Mouse (Mus musculus) forebrain, embryonic 12.5 days (tissue): ENCODE data around the gene Grik3. TPM values are rescaled to one million over a fixed set of nuclear protein-coding genes. Genes with fewer than 3 reads are reported as not detected.

ENCODE experiments used
- ATAC-seq: fragments of 200-750 bp; cut with Nextera tagmentation; 2 replicates; pipeline ENCODE4 v1.8.0; 2017; ENCODE audit warnings: moderate TSS enrichment; ENCODE audit not compliant: low FRiP score
- H3K27ac ChIP-seq: fragments of 300-500 bp; sonication (generic); 2 replicates; pipeline ENCODE4 v1.5.1; 2016; ENCODE audit warnings: mild to moderate bottlenecking
- H3K27me3 ChIP-seq: fragments of 300-500 bp; sonication (generic); 2 replicates; pipeline ENCODE4 v1.6.1; 2016; ENCODE audit warnings: mild to moderate bottlenecking
- H3K36me3 ChIP-seq: fragments of 300-500 bp; sonication (generic); replicated peaks from 2 replicates; pipeline ENCODE4 v1.6.1; 2016; ENCODE audit warnings: mild to moderate bottlenecking
- H3K4me1 ChIP-seq: fragments of 300-500 bp; sonication (generic); 2 replicates; pipeline ENCODE4 v1.6.1; 2016
- H3K4me2 ChIP-seq: fragments of 300-500 bp; sonication (generic); 2 replicates; pipeline ENCODE4 v1.6.1; 2016; ENCODE audit warnings: mild to moderate bottlenecking, moderate library complexity
- H3K4me3 ChIP-seq: fragments of 300-500 bp; sonication (generic); replicated peaks from 2 replicates; pipeline ENCODE4 v1.5.1; 2016; ENCODE audit warnings: mild to moderate bottlenecking
- H3K9ac ChIP-seq: fragments of 300-500 bp; sonication (generic); 2 replicates; pipeline ENCODE4 v1.6.1; 2016; ENCODE audit warnings: mild to moderate bottlenecking
- H3K9me3 ChIP-seq: fragments of 300-500 bp; sonication (generic); 2 replicates; pipeline ENCODE4 v1.6.1; 2016
- WGBS: fragments of 180-500 bp; shearing (Covaris S2); methylation state at CpG from one replicate; pipeline ENCODE4 v1.1.7; 2016; 5-methylcytosine and 5-hydroxymethylcytosine counted together
- polyA plus RNA-seq: library from polyadenylated mRNA; unstranded; fragments of >200 nt; fragmentation: Nextera tagmentation; extraction: Ambion mirVana; gene quantifications from 2 replicates; pipeline ENCODE4 v1.2.1, GENCODE M21; 2016

Gene Grik3
- polyA plus RNA-seq, 1 experiment from 2014 or later, result 2.8 TPM

DNA sequence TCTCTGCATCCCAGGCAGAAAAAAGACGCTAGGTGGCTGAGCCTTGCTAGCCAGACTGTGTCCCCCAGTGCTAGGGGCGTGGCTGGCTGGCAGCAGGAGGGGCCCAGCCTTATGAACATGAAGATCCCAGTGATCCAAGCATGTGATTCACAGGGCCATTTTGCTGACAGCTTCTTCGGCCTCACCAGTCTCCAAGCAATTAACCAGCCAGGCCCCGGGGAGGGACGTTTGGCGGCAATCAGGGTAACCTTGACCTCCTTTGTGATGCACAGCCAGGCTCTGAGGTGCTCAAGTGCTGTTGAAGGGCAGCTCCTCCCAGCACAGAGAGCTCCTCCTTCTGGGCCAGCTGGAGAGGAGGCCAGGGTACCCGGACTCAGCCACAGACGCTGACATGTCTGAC is 43.9 kb downstream of the Grik3 start:
- Histone ChIP-seq H3K27ac (peak overlapping the region; percentile 89), H3K4me1 (peaks cover 50% of the 10 kb centered on the region), H3K9ac (no peak overlapping the region), H3K4me3 (no peak overlapping the region), H3K9me3 (no peaks in the 10 kb centered on the region), H3K27me3 (peaks cover 74% of the 10 kb centered on the region), H3K36me3 (no peaks in the 10 kb centered on the region), H3K4me2 (peak overlapping the region; percentile 28)
- ATAC-seq, result peak; percentile 67
- 3% methylated on average over 8 of the region's 8 CpGs for WGBS

DNA sequence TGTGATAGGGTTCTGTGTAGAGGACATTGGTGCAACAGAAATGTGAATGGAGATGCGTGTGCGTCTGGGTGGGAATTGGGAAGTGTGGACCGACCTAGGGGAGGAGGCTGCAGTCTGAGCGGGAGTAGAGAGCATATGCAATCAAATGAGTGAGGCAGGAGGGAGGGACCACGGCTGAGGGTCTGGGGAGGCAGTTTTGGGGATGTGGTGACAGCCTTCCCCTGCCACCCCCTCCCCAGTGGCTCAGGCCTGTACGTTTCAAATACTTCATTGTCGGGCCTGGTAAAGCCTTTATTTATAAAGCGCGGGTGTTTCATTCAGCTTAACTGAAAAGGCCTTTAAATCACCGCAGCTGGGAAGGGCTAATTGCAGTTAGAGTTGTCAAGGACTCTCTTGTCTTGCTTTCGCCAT is 44.5 kb downstream of the Grik3 start:
- Histone ChIP-seq H3K9me3 (no peaks in the 10 kb centered on the region), H3K27me3 (peaks cover 76% of the 10 kb centered on the region), H3K4me1 (peaks cover 50% of the 10 kb centered on the region), H3K36me3 (no peaks in the 10 kb centered on the region), H3K4me3 (no peak overlapping the region), H3K9ac (no peak overlapping the region), H3K27ac (peak overlapping the region; percentile 89), H3K4me2 (peak overlapping the region; percentile 28)
- ATAC-seq, result peak; percentile 89
- WGBS, result 3% methylated on average over 11 of the region's 11 CpGs

DNA sequence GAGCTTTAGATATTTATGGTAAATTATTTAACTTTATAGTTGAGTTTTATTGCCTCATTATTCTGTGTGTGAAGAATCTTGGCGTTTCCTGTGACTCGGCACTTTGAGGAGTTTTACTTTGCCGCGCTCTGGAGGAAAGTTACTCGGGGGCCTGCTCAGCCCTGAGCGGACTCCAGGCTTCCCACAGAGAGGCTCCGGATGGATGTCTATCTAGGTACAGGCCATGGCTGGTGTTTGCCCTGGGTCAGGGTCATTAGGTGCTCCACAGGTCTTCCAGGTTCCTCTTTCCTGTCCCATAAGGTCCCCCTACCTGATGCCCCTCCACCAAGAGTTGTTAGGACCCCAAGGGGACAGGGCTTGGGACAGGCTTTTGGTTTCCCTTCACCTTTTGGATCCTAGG is 45.0 kb downstream of the Grik3 start:
- no peaks in the 10 kb centered on the region for H3K36me3 ChIP-seq
- peak overlapping the region; percentile 89 for H3K27ac ChIP-seq
- no peak overlapping the region for H3K9ac ChIP-seq
- ATAC-seq, result peak; percentile 52; the same call in 1 of the 2 replicates
- peaks cover 50% of the 10 kb centered on the region for H3K4me1 ChIP-seq
- no peak overlapping the region for H3K4me3 ChIP-seq
- peaks cover 76% of the 10 kb centered on the region for H3K27me3 ChIP-seq
- peak overlapping the region; percentile 28 for H3K4me2 ChIP-seq
- no peaks in the 10 kb centered on the region for H3K9me3 ChIP-seq
- WGBS, result 2% methylated on average over 7 of the region's 7 CpGs

DNA sequence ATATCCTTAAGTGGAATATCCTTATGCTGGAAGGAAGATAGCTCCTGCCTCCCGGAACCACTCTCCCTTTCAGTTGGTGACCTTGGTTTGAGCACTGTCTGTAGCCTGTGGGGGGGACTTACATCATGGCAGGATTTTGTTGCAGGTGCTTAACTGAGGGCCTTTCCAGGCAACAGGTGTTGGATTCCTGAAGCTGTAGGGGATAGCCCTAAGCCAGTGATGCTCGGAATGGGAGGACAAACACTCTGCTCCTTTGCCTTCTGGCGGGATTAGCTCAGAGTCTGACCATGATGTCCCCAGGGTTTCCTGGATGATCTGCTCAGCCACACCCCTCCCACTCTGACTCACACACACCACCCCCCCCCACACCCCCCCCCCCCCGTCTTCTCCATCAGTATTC is 45.5 kb downstream of the Grik3 start:
- peak overlapping the region; percentile 28 for H3K4me2 ChIP-seq
- H3K27me3 ChIP-seq, result peaks cover 80% of the 10 kb centered on the region
- no peaks in the 10 kb centered on the region for H3K9me3 ChIP-seq
- no peaks in the 10 kb centered on the region for H3K36me3 ChIP-seq
- H3K9ac ChIP-seq, result no peak overlapping the region
- H3K4me1 ChIP-seq, result peaks cover 50% of the 10 kb centered on the region
- H3K27ac ChIP-seq, result peak overlapping the region; percentile 89; the same call in 1 of the 2 replicates
- WGBS, result 33% methylated on average over 4 of the region's 4 CpGs
- ATAC-seq, result no peak
- no peak overlapping the region for H3K4me3 ChIP-seq

DNA sequence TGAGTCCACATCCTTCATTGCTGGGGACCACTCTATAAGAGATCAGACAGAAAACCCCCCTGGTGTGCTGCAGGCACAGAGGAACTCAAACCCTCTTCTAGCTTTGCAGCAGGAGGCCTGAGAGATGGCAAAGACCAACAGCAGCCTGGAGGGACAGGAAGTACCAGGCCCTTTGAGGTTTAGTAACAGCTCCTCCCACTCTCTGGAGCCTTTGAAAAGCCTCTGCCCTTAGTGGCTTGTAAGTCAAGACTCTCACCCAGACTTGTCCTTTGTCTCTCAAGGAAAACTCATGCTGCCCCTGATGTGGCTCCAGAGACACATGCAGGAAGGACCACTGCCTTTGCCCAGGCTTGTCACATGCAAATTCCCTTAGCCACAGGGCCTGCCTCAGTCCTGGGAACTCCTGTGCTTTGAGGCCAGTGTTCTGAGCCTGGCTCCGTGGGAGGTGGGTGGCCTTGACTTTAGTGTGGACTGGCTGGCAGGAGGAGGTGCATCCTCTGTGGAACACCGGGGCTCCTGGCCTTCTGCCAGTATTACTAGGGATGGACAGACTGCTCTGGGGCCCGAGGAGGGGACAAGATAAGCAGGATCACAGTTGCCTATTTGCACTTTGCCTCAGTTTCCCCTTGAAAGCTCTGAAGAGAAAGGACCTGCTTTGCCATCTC is 47.9 kb downstream of the Grik3 start:
- peaks cover 90% of the 10 kb centered on the region for H3K27me3 ChIP-seq
- H3K4me3 ChIP-seq, result no peak overlapping the region
- H3K9ac ChIP-seq, result no peak overlapping the region
- peaks cover 43% of the 10 kb centered on the region for H3K4me1 ChIP-seq
- H3K9me3 ChIP-seq, result no peaks in the 10 kb centered on the region; the same call in 1 of the 2 replicates
- 43% methylated on average over 3 of the region's 3 CpGs for WGBS
- no peak for ATAC-seq
- no peaks in the 10 kb centered on the region for H3K36me3 ChIP-seq
- H3K4me2 ChIP-seq, result no peak overlapping the region
- no peak overlapping the region for H3K27ac ChIP-seq

DNA sequence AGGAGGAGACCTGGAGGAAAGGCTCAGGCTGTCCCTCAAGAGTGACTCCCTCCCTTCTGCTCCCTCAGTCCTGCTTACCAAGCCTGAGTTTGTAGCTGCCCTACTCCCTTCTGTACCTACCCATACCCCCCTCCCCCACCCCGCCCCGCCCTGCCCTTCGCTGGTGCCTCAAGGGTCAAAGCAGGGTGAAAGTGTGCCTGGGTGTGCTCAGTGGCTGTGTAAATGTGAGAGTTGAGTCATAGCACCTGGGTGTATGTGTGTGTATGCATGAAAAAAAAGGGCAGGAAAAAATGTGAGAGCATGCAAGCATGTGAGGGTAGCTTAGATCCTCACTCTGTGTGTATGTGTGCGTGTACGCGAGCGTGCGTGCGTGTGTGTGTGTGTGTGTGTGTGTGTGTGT is 49.1 kb downstream of the Grik3 start:
- Histone ChIP-seq H3K27me3 (peaks cover 89% of the 10 kb centered on the region), H3K4me2 (no peak overlapping the region), H3K4me3 (no peak overlapping the region), H3K36me3 (no peaks in the 10 kb centered on the region), H3K9ac (no peak overlapping the region), H3K27ac (no peak overlapping the region), H3K4me1 (peaks cover 33% of the 10 kb centered on the region), H3K9me3 (no peaks in the 10 kb centered on the region; the same call in 1 of the 2 replicates)
- WGBS, result 86% methylated on average over 9 of the region's 9 CpGs
- no peak for ATAC-seq

DNA sequence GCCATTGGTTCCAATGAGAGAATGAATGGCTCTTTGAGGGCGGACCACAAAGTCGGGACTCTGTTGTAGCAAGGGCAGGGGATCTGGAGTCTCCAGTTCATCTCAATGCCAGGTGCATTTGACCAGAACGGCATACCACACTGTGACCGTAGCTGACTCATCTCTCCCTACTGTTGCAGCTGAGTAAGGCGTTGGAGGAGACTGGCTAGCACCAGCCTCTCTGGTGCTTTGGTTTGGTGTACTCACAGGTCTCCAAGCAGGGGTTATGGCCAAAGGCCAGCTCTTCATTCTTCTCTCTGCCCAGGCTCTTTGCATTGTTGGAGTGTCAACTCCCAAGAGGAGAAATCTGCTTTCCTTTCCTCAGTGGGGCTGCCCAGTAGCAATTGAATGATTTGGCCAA is 52.7 kb downstream of the Grik3 start:
- no peak overlapping the region for H3K27ac ChIP-seq
- H3K4me1 ChIP-seq, result peaks cover 31% of the 10 kb centered on the region
- no peak overlapping the region for H3K9ac ChIP-seq
- 90% methylated on average over 5 of the region's 5 CpGs for WGBS
- H3K9me3 ChIP-seq, result no peaks in the 10 kb centered on the region; the same call in 1 of the 2 replicates
- no peaks in the 10 kb centered on the region for H3K36me3 ChIP-seq
- H3K27me3 ChIP-seq, result peaks cover 87% of the 10 kb centered on the region
- no peak overlapping the region for H3K4me2 ChIP-seq
- no peak for ATAC-seq
- no peak overlapping the region for H3K4me3 ChIP-seq

DNA sequence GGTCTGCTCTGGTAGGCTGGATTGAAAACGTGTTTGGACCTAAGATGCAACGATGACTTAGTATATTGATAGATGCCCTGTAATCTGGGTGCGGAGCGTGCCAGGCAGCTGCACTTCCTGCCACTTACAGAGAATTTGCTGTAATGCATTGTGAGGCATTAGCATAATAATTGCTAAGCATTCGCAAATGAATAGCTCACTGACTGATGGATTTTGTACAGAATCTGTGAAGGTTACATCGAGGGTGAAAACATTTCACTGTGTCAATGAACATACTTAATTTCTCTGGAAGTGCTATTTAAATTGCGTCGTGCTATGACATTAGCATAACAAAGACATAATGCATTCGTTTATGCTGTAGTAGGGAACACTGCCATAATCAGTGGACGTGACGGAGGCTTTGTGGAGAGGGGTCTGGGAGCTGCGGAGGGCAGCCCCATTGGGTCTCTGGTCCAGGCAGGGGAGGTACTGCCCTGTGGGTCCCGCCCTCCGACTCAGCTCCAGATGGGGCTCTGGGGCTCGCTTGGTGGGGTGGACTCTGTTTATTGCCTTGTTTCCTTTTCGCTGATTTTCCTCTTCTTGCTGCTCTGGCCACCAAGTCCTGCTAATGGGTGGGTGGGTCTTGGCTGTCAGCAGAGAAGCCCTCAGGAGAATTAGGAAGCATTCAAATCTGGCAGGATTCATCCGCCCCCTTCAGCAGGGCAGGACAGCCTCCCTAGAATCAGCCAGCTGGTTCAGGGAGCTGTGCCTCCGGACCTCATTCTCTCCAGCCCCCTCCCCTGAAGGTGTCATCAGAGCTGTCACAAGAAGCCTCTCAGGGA is 54.7 kb downstream of the Grik3 start:
- peak overlapping the region; percentile 86 for H3K27ac ChIP-seq
- H3K4me1 ChIP-seq, result peaks cover 26% of the 10 kb centered on the region
- peak; percentile 94 for ATAC-seq
- H3K9ac ChIP-seq, result no peak overlapping the region
- H3K4me3 ChIP-seq, result no peak overlapping the region
- H3K9me3 ChIP-seq, result no peaks in the 10 kb centered on the region; the same call in 1 of the 2 replicates
- H3K27me3 ChIP-seq, result peaks cover 85% of the 10 kb centered on the region
- peak overlapping the region; percentile 38 for H3K4me2 ChIP-seq
- WGBS, result 7% methylated on average over 18 of the region's 18 CpGs
- H3K36me3 ChIP-seq, result no peaks in the 10 kb centered on the region

DNA sequence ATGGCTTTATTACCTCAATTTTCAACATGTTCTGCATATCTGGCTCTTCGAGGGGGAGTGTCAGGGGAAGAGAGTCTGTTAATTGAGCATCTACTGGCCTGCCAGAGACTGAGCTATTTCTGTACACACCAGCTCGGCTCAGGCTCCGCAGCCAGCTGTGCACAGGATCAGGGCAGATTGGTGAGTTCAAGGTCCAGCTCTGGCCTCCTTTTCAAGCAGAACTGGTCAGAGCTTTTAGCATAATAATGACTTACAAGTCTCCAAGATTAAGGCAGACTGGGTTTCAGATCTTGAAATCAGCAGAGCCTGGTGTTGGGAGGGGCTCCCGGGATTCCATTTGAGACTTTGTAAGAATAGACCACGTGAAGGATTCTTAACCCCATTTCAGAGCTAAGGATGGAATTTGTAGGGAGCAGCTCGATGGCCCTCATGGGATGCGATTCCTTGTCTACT is 55.3 kb downstream of the Grik3 start:
- WGBS, result 45% methylated on average over 7 of the region's 7 CpGs
- Histone ChIP-seq H3K27me3 (peaks cover 85% of the 10 kb centered on the region), H3K4me2 (peak overlapping the region; percentile 38; the same call in 1 of the 2 replicates), H3K27ac (peak overlapping the region; percentile 86), H3K9me3 (no peaks in the 10 kb centered on the region; the same call in 1 of the 2 replicates), H3K9ac (no peak overlapping the region), H3K36me3 (no peaks in the 10 kb centered on the region), H3K4me1 (peaks cover 26% of the 10 kb centered on the region), H3K4me3 (no peak overlapping the region)
- no peak for ATAC-seq

DNA sequence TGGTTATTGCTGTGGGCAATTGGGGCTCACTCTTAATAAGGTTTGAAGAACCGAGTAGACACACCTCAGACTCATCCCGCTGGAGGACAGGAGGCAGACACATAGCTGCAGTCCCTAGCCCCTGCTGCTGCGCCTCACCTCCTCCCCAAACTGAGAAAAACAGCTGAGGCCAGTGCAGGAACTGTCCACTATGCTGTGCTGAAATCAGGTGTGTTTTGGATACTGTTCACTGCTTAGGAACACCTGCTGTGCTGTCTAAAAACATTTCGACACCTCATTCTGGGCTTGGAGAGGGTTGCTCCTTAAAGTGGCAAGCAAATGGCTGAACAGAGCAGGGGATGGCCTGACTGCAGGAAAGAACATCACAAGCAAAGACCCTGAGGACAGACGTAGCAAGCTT is 57.7 kb downstream of the Grik3 start:
- peaks cover 26% of the 10 kb centered on the region for H3K4me1 ChIP-seq
- H3K4me2 ChIP-seq, result no peak overlapping the region
- no peak for ATAC-seq
- WGBS, result 56% methylated on average over 5 of the region's 5 CpGs
- H3K9me3 ChIP-seq, result no peaks in the 10 kb centered on the region; the same call in 1 of the 2 replicates
- no peak overlapping the region for H3K4me3 ChIP-seq
- no peak overlapping the region for H3K9ac ChIP-seq
- H3K27ac ChIP-seq, result no peak overlapping the region
- H3K36me3 ChIP-seq, result no peaks in the 10 kb centered on the region
- peaks cover 70% of the 10 kb centered on the region for H3K27me3 ChIP-seq

DNA sequence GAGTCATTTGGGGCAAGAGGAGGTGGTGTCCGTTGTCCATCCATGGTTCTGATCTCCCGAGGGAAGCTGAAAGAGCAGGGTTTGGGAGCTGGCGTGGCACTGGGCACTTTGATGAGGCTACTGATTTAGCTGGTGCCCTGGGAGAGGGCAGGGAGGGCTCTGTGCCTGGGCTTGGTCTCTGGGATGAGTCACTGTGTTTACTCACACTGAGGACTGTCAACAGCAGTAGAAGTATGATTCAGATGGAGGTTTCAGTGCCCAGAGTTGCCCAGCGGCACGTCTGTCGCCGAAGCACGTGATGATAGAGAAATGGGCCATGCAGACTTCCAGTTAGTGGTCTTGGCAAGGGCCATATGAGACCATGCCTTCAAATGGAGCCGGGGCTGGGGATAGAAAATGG is 63.3 kb downstream of the Grik3 start:
- Histone ChIP-seq H3K9ac (no peak overlapping the region), H3K4me2 (no peak overlapping the region), H3K4me1 (no peaks in the 10 kb centered on the region), H3K27ac (no peak overlapping the region), H3K4me3 (no peak overlapping the region), H3K36me3 (no peaks in the 10 kb centered on the region), H3K27me3 (peaks cover 52% of the 10 kb centered on the region), H3K9me3 (no peaks in the 10 kb centered on the region)
- no peak for ATAC-seq
- WGBS, result 90% methylated on average over 9 of the region's 9 CpGs

DNA sequence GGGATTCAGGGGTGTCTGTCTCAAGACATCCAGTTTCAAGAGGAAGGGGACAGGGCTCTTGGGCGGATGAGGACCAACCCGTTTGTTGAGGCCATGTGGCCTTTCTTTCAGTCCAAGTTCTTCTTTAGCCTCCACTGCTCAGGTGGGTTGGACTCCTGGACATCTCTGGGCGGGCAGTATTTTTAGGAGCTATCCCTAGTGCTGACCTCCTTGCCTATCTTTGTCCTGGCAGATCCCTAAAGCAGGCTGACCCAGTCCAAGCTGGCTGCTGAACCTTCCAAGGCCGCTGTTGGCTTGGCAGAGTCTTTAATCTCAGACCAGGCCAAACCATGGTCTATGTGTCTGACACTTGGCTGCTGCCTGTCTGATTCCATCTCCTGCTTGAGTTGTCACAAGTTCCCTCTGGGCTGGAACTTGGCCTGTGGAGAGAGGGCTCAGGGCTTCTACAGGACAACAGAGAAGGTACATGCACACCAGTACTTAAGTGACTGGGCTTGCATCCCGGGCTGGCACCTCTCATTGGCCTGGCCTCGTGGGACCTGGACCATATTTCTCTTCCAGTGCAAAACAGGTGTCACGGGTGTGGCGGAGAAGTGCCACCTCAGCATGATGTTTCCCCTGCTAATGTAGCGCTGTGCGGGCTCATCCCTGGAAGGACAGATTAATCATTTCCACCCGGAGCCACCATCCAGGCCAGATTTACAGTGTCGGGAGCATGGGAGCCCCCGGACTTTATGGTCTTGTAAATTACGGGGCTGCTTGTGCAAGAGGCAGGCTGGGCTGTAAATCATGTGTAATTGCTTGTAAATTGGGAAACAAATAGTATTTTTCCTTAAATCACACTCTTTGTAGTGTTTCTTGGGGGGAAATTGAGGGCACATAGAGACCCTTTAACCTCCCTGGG is 66.2 kb downstream of the Grik3 start:
- Histone ChIP-seq H3K36me3 (no peaks in the 10 kb centered on the region), H3K27me3 (peaks cover 33% of the 10 kb centered on the region; the same call in 1 of the 2 replicates), H3K4me1 (peaks cover 17% of the 10 kb centered on the region), H3K9me3 (no peaks in the 10 kb centered on the region), H3K4me3 (no peak overlapping the region), H3K27ac (no peak overlapping the region), H3K9ac (no peak overlapping the region), H3K4me2 (no peak overlapping the region)
- no peak for ATAC-seq
- 88% methylated on average over 14 of the region's 14 CpGs for WGBS
